Mouse (Mus musculus) CD8-positive naive resting alpha-beta T cell, adult 2 months (primary cell): Measurements from ENCODE around the gene Cpm.

ENCODE experiments used
- DNase-seq, 2 experiments: peaks; one replicate each; pipeline ENCODE4 v3.0.0; 2022; ENCODE audit warnings: low read depth in 2 of 2, low spot score in 2 of 2

Cpm gene

GRCm38 (mm10) chr10:117644828-117645227 lies 15.5 kb downstream of the Cpm start:
- no peak for DNase-seq

GRCm38 (mm10) chr10:117645487-117645964 lies 16.2 kb downstream of the Cpm start:
- DNase-seq: no peak

GRCm38 (mm10) chr10:117646482-117647157 lies 17.3 kb downstream of the Cpm start:
- DNase-seq: no peak

- no peak for DNase-seq
Measured at GRCm38 (mm10) chr10:117647158-117647505, 17.8 kb downstream of the Cpm start.

GRCm38 (mm10) chr10:117647964-117648472 lies 18.7 kb downstream of the Cpm start:
- no peak for DNase-seq

GRCm38 (mm10) chr10:117648643-117649042 lies 19.3 kb downstream of the Cpm start:
- DNase-seq: no peak

GRCm38 (mm10) chr10:117649292-117650041 lies 20.2 kb downstream of the Cpm start:
- DNase-seq: no peak

GRCm38 (mm10) chr10:117650042-117650655 lies 20.8 kb downstream of the Cpm start:
- no peak for DNase-seq

GRCm38 (mm10) chr10:117650725-117651124 lies 21.4 kb downstream of the Cpm start:
- DNase-seq: no peak

- DNase-seq: no peak
Measured at GRCm38 (mm10) chr10:117651587-117652377, 22.5 kb downstream of the Cpm start.

GRCm38 (mm10) chr10:117652378-117652774 lies 23.1 kb downstream of the Cpm start:
- DNase-seq: no peak

- DNase-seq: no peak
Measured at GRCm38 (mm10) chr10:117652930-117653778, 23.9 kb downstream of the Cpm start.

GRCm38 (mm10) chr10:117653779-117654173 lies 24.5 kb downstream of the Cpm start:
- no peak for DNase-seq

- DNase-seq: no peak
Measured at GRCm38 (mm10) chr10:117654576-117655123, 25.4 kb downstream of the Cpm start.

- DNase-seq: no peak
Measured at GRCm38 (mm10) chr10:117655460-117655859, 26.2 kb downstream of the Cpm start.

- no peak for DNase-seq
Measured at GRCm38 (mm10) chr10:117655908-117656661, 26.8 kb downstream of the Cpm start.

- no peak for DNase-seq
Measured at GRCm38 (mm10) chr10:117656662-117656962, 27.3 kb downstream of the Cpm start.

- DNase-seq: no peak
Measured at GRCm38 (mm10) chr10:117656985-117657658, 27.8 kb downstream of the Cpm start.
